Mouse (Mus musculus) liver, embryonic 14.5 days (tissue): ENCODE measurements around the gene Ppp2r5d.

Experiments
- CTCF ChIP-seq: IDR thresholded peaks from 2 replicates; pipeline ENCODE4 v1.5.1; 2016; ENCODE audit warnings: antibody characterized with exemption, low read depth, control low read depth
- EP300 ChIP-seq: IDR thresholded peaks from 2 replicates; pipeline ENCODE4 v1.6.1; 2016; ENCODE audit warnings: antibody characterized with exemption, low read depth

DNA sequence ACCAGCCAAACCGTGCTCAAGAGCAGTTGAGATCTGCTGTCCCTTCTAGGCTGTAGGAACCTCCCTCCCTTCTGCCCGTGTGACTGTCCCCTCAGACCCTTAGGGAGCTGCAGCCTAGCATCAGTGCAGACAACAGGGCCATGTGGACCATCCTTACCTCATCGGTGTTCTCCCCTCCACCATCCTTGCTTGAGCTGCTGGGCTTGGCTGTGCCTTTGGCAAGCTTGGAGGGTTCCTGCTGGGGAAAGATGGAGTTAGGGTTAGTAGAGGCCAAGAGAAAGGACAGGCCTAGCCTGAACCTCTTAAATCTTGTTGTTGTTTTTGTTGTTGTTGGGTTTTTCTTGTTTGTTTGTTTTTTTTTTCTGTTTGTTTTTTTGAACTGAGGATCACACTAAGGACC is 5.0 kb downstream of the Ppp2r5d start:
- TF ChIP-seq EP300 (no peak), CTCF (no peak)
